Mouse (Mus musculus) heart, postnatal 0 days (tissue): Measurements from ENCODE around the gene Gstm5. TPM values are rescaled to one million over a fixed set of nuclear protein-coding genes. Genes with fewer than 3 reads are reported as not detected.
A peak's percentile ranks its signal among the peaks of the same experiment; 100 is the strongest.

Experiments
- ATAC-seq: fragments of 200-750 bp; cut with Nextera tagmentation; 2 replicates; pipeline ENCODE4 v1.8.0; 2017; ENCODE audit warnings: low read depth, moderate number of reproducible peaks, moderate library complexity; ENCODE audit not compliant: insufficient read depth
- DNase-seq: peaks from one replicate; pipeline ENCODE4 v3.0.0-alpha.2; 2016; ENCODE audit warnings: low spot score
- H3K27ac ChIP-seq: fragments of 300-500 bp; sonication (generic); 2 replicates; pipeline ENCODE4 v1.5.1; 2014; ENCODE audit warnings: low read depth, mild to moderate bottlenecking
- H3K27me3 ChIP-seq: fragments of 300-500 bp; sonication (generic); 2 replicates; pipeline ENCODE4 v1.6.1; 2014; ENCODE audit warnings: low read length, mixed read lengths; ENCODE audit not compliant: control insufficient read depth, insufficient read depth
- H3K36me3 ChIP-seq: fragments of 300-500 bp; sonication (generic); replicated peaks from 2 replicates; pipeline ENCODE4 v1.6.1; 2014; ENCODE audit warnings: low read length, mixed read lengths; ENCODE audit not compliant: control insufficient read depth, insufficient read depth
- H3K4me1 ChIP-seq: fragments of 300-500 bp; sonication (generic); 2 replicates; pipeline ENCODE4 v1.6.1; 2014; ENCODE audit warnings: antibody characterized with exemption; ENCODE audit not compliant: control insufficient read depth, insufficient read depth
- H3K4me2 ChIP-seq: fragments of 300-500 bp; sonication (generic); 2 replicates; pipeline ENCODE4 v1.6.1; 2014; ENCODE audit warnings: low read depth, mild to moderate bottlenecking, low read length, moderate library complexity
- H3K4me3 ChIP-seq: fragments of 300-500 bp; sonication (generic); 2 replicates; pipeline ENCODE4 v1.5.1; 2014; ENCODE audit warnings: low read depth, low read length
- H3K9ac ChIP-seq: fragments of 300-500 bp; sonication (generic); replicated peaks from 2 replicates; pipeline ENCODE4 v1.6.1; 2014; ENCODE audit warnings: low read depth, low read length, mixed read lengths
- H3K9me3 ChIP-seq: fragments of 300-500 bp; sonication (generic); replicated peaks from 2 replicates; pipeline ENCODE4 v1.6.1; 2016; ENCODE audit warnings: low read length; ENCODE audit not compliant: control insufficient read depth
- CTCF ChIP-seq: IDR thresholded peaks from 2 replicates; pipeline ENCODE4 v1.5.1; 2016; ENCODE audit warnings: antibody characterized with exemption, control low read depth, low read depth
- EP300 ChIP-seq: IDR thresholded peaks from 2 replicates; pipeline ENCODE4 v1.6.1; 2016; ENCODE audit warnings: antibody characterized with exemption, low read depth
- WGBS: fragments of 180-500 bp; shearing (Covaris S2); extraction: QIAGEN DNeasy Blood & Tissue Kit; methylation state at CpG from one replicate; pipeline ENCODE4 v1.1.7; 2014; 5-methylcytosine and 5-hydroxymethylcytosine counted together
- polyA plus RNA-seq: library from polyadenylated mRNA; unstranded; fragments of >200 nt; fragmentation: Nextera tagmentation; extraction: Ambion mirVana; gene quantifications from 2 replicates; pipeline ENCODE4 v1.2.1, GENCODE M21; 2015
- total RNA-seq: library from RNA; depleted of rRNA; stranded (reverse); fragments of >200 nt; gene quantifications from 2 replicates; pipeline ENCODE4 v1.2.3, GENCODE M21; 2014; ENCODE audit warnings: low replicate concordance

The Gstm5 gene
- total and polyA plus RNA-seq, 2 experiments from 2014 or later = 98.4 to 138 TPM

DNA sequence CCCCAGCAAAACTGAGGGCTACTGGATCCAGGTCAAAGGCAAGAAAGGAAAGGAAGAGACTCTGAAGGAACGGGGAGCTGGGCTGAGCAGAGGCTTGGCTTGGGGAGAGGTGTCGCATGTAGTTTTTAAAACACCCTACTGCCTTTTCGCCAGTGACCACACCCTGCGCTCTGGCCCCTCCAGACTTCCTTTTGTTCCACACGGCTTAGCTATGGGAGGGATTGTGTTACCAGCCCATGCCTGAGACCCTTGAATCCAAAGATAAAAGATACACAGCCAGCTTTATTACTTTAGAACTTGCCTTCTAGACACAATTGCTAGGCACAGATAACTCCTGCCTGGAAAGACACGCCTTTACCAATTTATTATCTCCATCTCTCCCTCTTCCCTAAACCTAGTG lies 10.3 kb downstream of the Gstm5 start:
- Histone ChIP-seq H3K9me3 (no peaks in the 10 kb centered on the region), H3K36me3 (no peaks in the 10 kb centered on the region), H3K27me3 (no peaks in the 10 kb centered on the region), H3K4me1 (peaks cover 5% of the 10 kb centered on the region; the same call in 1 of the 2 replicates), H3K9ac (no peak overlapping the region), H3K4me3 (no peak overlapping the region), H3K4me2 (no peak overlapping the region), H3K27ac (no peak overlapping the region)
- TF ChIP-seq CTCF (no peak), EP300 (no peak)
- 60% methylated on average over 6 of the region's 6 CpGs for WGBS
- no peak for ATAC-seq
- no peak for DNase-seq

DNA sequence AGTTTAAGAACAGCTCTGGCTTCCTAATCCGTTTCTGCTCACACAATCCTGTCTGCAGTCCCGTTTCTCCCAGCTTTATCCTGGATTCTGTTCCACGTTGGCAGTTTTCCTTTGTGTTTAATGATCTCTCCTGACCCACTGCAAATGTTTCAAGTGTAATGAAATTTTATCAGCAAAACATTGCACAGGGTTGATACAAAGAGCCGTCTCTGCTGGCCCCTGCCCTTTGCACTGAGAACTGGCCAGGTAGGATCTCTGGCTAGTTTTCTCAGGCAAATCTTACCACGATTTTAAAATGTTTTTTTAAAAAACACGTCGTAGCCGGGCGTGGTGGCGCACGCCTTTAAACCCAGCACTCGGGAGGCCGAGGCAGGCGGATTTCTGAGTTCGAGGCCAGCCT lies 21.1 kb downstream of the Gstm5 start:
- Histone ChIP-seq H3K27ac (no peak overlapping the region), H3K4me2 (no peak overlapping the region), H3K36me3 (no peaks in the 10 kb centered on the region), H3K4me3 (no peak overlapping the region), H3K9me3 (no peaks in the 10 kb centered on the region), H3K9ac (no peak overlapping the region), H3K27me3 (no peaks in the 10 kb centered on the region), H3K4me1 (no peaks in the 10 kb centered on the region)
- no peak for ATAC-seq
- 78% methylated on average over 15 of the region's 15 CpGs for WGBS
- no peak for TF ChIP-seq CTCF
- TF ChIP-seq EP300 = no peak
- DNase-seq = no peak

DNA sequence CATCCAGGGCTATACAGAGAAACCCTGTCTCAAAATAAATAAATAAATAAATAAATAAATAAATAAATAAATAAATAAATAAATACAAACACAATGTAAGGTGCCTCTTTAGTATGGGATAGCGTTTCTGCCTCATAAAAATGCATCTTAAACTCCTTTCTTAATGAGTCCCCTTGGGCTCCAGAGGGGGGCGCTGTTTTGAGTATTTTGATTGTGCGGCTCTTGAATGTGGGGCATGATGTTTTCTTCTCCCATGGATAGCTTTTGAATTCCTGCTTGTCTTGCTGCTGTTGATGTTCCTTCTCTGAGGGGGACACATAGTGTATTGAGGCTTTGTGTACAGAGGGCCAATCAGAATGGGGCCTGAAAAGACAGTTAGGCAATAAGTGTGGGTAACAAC lies 21.5 kb downstream of the Gstm5 start:
- DNase-seq (no peak), ATAC-seq (no peak)
- no peaks in the 10 kb centered on the region for H3K36me3 ChIP-seq
- no peak overlapping the region for H3K27ac ChIP-seq
- TF ChIP-seq CTCF (0 out of 2 replicates have a peak, but pooled peaks have one; percentile 17), EP300 (no peak)
- no peaks in the 10 kb centered on the region for H3K9me3 ChIP-seq
- WGBS = 84% methylated on average over 3 of the region's 3 CpGs
- no peaks in the 10 kb centered on the region for H3K27me3 ChIP-seq
- H3K4me1 ChIP-seq = no peaks in the 10 kb centered on the region
- H3K4me2 ChIP-seq = no peak overlapping the region
- H3K4me3 ChIP-seq = no peak overlapping the region
- H3K9ac ChIP-seq = no peak overlapping the region

DNA sequence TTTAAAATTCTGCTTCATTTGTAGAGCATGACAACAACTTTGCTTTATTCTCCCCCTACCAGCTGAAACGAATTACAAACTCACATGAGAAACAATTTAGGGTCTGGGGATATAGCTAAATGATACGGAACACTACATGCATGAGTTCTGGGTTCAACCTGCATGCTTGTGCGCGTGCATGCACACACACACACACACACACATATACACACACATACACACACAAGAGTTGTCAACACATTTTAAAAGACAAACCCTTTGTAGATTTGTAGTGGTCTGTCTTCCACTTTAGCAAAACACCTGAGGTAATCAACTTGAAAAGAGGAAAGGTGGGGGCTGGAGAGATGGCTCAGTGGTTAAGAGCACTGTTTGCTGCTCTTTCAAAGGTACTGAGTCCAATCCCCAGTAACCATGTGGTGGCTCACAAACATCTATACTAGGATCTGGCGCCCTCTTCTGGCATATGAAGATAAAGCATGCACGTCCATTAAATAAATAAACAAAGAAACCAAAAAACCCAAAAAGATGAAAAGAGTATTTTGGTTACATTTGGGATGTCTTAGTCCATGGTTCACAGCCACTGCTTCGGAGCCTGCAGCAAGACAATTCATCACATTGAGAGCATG lies 22.3 kb downstream of the Gstm5 start:
- no peaks in the 10 kb centered on the region for H3K27me3 ChIP-seq
- ATAC-seq (no peak), DNase-seq (peak; percentile 59)
- no peak overlapping the region for H3K4me2 ChIP-seq
- no peak for TF ChIP-seq EP300
- peak; percentile 80 for TF ChIP-seq CTCF
- no peak overlapping the region for H3K4me3 ChIP-seq
- H3K27ac ChIP-seq = no peak overlapping the region
- WGBS = 57% methylated on average over 7 of the region's 7 CpGs
- no peaks in the 10 kb centered on the region for H3K36me3 ChIP-seq
- no peaks in the 10 kb centered on the region for H3K9me3 ChIP-seq
- H3K9ac ChIP-seq = no peak overlapping the region
- H3K4me1 ChIP-seq = no peaks in the 10 kb centered on the region

DNA sequence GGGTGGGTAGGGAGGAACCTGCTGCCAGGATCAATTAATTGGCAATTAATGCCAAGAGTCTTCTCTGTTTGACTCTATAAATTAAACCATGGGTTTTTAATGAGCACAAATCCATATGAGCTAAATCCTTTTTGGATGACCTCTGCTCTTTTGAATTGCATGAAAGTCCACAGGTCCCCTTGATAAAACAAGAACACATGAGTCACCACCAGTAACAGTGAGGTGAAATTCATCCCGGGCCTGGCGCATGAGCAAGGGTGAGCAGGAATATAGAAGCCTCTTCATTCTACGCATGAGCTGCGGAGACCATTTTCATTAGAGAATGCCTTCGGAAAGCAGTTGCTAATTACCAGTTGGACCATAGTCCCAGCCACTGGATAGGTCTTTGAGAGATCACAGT lies 24.7 kb downstream of the Gstm5 start:
- H3K9me3 ChIP-seq = no peaks in the 10 kb centered on the region
- 90% methylated on average over 5 of the region's 5 CpGs for WGBS
- no peak for ATAC-seq

DNA sequence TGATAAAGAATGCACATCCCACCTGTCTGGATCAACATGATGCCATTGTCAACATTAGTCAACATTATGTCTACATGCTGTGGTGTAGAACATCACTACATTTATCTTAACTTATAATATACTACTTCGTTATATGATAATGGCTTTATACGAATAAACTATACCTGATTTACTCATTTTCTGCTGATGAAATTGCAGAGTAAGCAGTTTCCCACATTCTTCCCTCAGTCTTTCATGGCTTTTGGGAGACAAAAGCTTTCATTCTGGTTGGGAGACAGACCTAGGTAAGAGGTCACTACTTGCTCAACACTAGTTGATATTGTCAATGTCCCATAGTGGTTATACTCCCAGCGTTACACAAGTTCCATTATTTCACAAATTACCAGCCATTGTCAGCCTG lies 29.7 kb downstream of the Gstm5 start:
- no peak overlapping the region for H3K4me3 ChIP-seq
- H3K36me3 ChIP-seq = no peaks in the 10 kb centered on the region
- TF ChIP-seq CTCF (no peak), EP300 (no peak)
- no peak for ATAC-seq
- H3K27me3 ChIP-seq = no peaks in the 10 kb centered on the region
- H3K9ac ChIP-seq = no peak overlapping the region
- DNase-seq = no peak
- no peaks in the 10 kb centered on the region for H3K9me3 ChIP-seq
- H3K4me2 ChIP-seq = no peak overlapping the region
- H3K4me1 ChIP-seq = no peaks in the 10 kb centered on the region; the same call in 1 of the 2 replicates
- 85% methylated on average over 3 of the region's 3 CpGs for WGBS
- no peak overlapping the region for H3K27ac ChIP-seq

More for the DNA sequence above, 24.7 kb downstream of the Gstm5 start:
- no peak overlapping the region for H3K4me2 ChIP-seq
- TF ChIP-seq EP300 (no peak), CTCF (no peak)
- no peak overlapping the region for H3K4me3 ChIP-seq
- no peak overlapping the region for H3K9ac ChIP-seq
- H3K27ac ChIP-seq = no peak overlapping the region
- DNase-seq = no peak
- no peaks in the 10 kb centered on the region for H3K27me3 ChIP-seq
- H3K36me3 ChIP-seq = no peaks in the 10 kb centered on the region
- H3K4me1 ChIP-seq = no peaks in the 10 kb centered on the region; the same call in 1 of the 2 replicates
